Mouse (Mus musculus) neural tube, embryonic 12.5 days (tissue): ENCODE measurements around the gene Stk25. TPM values are rescaled to one million over a fixed set of nuclear protein-coding genes. Genes with fewer than 3 reads are reported as not detected.
"Not testable (repeated sequence)": the region's sequence is repeated elsewhere in the genome, so short reads cannot be mapped to it uniquely, and the experiment has no call there.

Source experiments
- ATAC-seq: fragments of 200-750 bp; cut with Nextera tagmentation; 2 replicates; pipeline ENCODE4 v1.8.0; 2017; ENCODE audit warnings: low read depth, mild to moderate bottlenecking, moderate TSS enrichment, moderate library complexity; ENCODE audit not compliant: low FRiP score
- H3K27ac ChIP-seq: fragments of 300-500 bp; sonication (generic); 2 replicates; pipeline ENCODE4 v1.5.1; 2016
- H3K27me3 ChIP-seq: fragments of 300-500 bp; sonication (generic); replicated peaks from 2 replicates; pipeline ENCODE4 v1.6.1; 2016; ENCODE audit warnings: mild to moderate bottlenecking
- H3K36me3 ChIP-seq: fragments of 300-500 bp; sonication (generic); 2 replicates; pipeline ENCODE4 v1.6.1; 2016; ENCODE audit warnings: mild to moderate bottlenecking
- H3K4me1 ChIP-seq: fragments of 300-500 bp; sonication (generic); 2 replicates; pipeline ENCODE4 v1.6.1; 2016
- H3K4me2 ChIP-seq: fragments of 300-500 bp; sonication (generic); replicated peaks from 2 replicates; pipeline ENCODE4 v1.6.1; 2016; ENCODE audit warnings: mild to moderate bottlenecking
- H3K4me3 ChIP-seq: fragments of 300-500 bp; sonication (generic); 2 replicates; pipeline ENCODE4 v1.5.1; 2016
- H3K9ac ChIP-seq: fragments of 300-500 bp; sonication (generic); 2 replicates; pipeline ENCODE4 v1.6.1; 2016; ENCODE audit warnings: mild to moderate bottlenecking
- H3K9me3 ChIP-seq: fragments of 300-500 bp; sonication (generic); 2 replicates; pipeline ENCODE4 v1.6.1; 2016; ENCODE audit warnings: mild to moderate bottlenecking
- WGBS: fragments of 180-500 bp; shearing (Covaris S2); methylation state at CpG from one replicate; pipeline ENCODE4 v1.1.7; 2016; 5-methylcytosine and 5-hydroxymethylcytosine counted together
- polyA plus RNA-seq: library from polyadenylated mRNA; unstranded; fragments of >200 nt; fragmentation: Nextera tagmentation; extraction: Ambion mirVana; gene quantifications from 2 replicates; pipeline ENCODE4 v1.2.1, GENCODE M21; 2016

Stk25 gene
- polyA plus RNA-seq = 260 and 266 TPM in 2 replicates

DNA sequence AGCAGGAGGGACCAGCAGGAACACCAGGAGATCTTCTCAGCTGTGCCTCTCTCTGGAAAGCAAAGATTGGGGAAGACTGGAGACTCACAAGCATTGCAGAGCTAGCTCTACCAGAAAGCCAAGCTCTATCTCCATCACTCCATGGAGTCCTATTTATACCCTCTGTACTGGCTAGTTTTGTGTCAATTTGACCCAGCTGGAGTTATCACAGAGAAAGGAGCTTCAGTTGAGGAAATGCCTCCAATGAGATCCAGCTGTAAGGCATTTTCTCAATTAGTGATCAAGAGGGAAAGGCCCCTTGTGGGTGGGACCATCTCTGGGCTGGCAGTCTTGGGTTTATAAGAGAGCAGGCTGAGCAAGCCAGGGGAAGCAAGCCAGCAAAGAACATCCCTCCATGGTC lies at the start of gene Stk25:
Stk25 (minus strand) TSS at position 101 of the 400 bp plus-strand sequence.
- not testable (repeated sequence) for H3K9ac ChIP-seq, H3K36me3 ChIP-seq, H3K4me1 ChIP-seq, H3K4me3 ChIP-seq, H3K4me2 ChIP-seq, ATAC-seq, H3K27ac ChIP-seq, H3K9me3 ChIP-seq, H3K27me3 ChIP-seq

DNA sequence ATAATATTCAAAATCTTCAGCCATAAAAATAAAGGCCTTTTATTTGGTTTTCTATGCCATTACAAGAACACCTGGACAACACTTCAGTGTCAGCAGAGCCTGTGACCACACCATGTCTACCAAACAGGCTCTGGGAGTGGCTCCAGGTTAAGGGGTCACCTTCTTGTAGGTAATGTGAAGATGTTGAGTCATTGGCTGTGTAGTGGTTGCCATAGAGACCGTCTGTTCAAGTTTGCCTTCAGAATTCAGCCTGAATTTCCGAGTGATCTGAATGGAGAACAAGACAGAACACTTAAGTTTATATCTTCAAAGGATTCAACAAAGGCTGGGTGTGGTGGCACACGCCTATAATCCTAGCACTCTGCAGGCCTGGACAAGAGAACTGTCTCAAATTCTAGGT lies 46.9 kb upstream of the Stk25 start:
- Histone ChIP-seq H3K27me3 (no peaks in the 10 kb centered on the region), H3K4me3 (no peak overlapping the region), H3K27ac (no peak overlapping the region), H3K4me2 (no peak overlapping the region), H3K9ac (no peak overlapping the region), H3K36me3 (peaks cover 18% of the 10 kb centered on the region), H3K4me1 (no peaks in the 10 kb centered on the region), H3K9me3 (no peaks in the 10 kb centered on the region)
- no peak for ATAC-seq
- whole genome bisulfite sequencing = 68% methylated on average over 3 of the region's 3 CpGs

DNA sequence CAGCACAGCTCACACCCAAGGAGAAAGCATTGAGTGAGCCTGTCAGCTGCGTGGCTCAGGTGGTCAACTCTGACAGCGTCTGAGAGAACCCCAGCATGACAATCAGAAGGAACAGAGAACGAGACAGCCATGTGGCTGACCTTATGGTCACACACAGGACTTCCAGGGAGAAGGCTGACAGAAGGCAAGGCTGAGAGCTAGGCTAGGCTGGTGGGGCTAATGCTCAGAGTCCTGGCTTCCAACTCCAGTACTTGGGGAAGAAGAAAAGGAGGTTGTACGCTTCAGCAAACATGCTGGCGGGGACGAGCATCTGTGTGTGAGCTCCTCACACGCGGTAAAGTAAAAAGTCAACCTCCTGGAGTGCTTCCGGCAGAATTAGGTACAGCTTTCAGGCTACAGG lies 45.9 kb upstream of the Stk25 start:
- Histone ChIP-seq H3K4me3 (no peak overlapping the region), H3K27me3 (no peaks in the 10 kb centered on the region), H3K4me2 (no peak overlapping the region), H3K36me3 (peaks cover 18% of the 10 kb centered on the region), H3K9ac (no peak overlapping the region), H3K27ac (no peak overlapping the region), H3K4me1 (no peaks in the 10 kb centered on the region), H3K9me3 (no peaks in the 10 kb centered on the region)
- 91% methylated on average over 9 of the region's 9 CpGs for WGBS
- ATAC-seq = no peak

DNA sequence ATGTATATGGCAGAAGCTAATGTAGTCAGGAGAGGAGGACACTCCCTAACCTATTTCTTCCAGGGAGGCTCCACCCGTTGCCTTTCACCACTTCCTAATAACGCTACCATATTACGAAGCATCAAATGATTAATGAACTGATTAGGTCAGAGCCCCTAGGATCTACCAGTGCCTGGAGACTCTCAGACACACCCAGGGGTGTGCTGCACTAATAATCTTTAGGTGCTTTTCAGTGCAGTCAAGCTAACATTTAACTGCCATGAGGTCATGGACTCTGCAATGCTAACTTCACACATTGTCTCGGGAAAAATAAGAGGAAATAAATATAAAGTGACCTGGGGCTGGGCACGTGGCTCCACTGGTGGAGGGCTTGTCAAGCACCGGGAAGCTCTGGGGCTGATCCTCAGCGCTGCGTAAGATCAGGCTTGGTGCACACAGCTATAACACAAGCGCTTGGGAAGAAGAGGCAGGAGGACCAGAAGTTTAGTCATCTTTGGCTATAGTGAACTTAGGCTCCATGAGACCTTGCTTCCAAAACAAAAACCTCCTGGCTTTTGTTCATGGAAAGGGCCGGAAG lies 45.1 kb upstream of the Stk25 start:
- H3K9me3 ChIP-seq = no peaks in the 10 kb centered on the region
- no peaks in the 10 kb centered on the region for H3K4me1 ChIP-seq
- H3K4me2 ChIP-seq = no peak overlapping the region
- H3K36me3 ChIP-seq = peaks cover 18% of the 10 kb centered on the region
- H3K27ac ChIP-seq = no peak overlapping the region
- H3K27me3 ChIP-seq = no peaks in the 10 kb centered on the region
- H3K9ac ChIP-seq = no peak overlapping the region
- 91% methylated on average over 10 of the region's 10 CpGs for WGBS
- H3K4me3 ChIP-seq = no peak overlapping the region
- ATAC-seq = no peak

DNA sequence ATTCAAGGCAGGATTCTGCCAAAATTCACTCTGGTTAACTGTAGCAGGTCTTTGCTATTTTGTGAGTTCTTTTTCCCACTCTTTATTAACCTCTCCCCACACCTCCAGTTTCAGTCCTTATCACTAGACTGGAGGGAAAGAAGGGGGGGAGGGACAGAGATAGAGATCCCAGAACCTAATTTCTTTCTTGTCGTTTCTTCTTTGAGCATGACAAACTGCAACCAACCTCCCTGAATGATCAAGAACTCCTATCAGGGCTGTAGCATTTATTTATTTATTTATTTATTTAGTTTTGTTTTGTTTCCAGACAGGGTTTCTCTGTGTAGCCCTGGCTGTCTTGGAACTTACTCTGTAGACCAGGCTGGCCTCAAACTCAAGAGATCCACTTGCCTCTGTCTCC lies 43.6 kb upstream of the Stk25 start:
- no peak for ATAC-seq
- Histone ChIP-seq H3K4me1 (0 out of 2 replicates have a peak, but pooled peaks cover 2% of the 10 kb centered on the region), H3K36me3 (peaks cover 18% of the 10 kb centered on the region; the same call in 1 of the 2 replicates), H3K9me3 (no peaks in the 10 kb centered on the region), H3K27me3 (no peaks in the 10 kb centered on the region), H3K4me3 (no peak overlapping the region), H3K9ac (no peak overlapping the region), H3K27ac (no peak overlapping the region), H3K4me2 (no peak overlapping the region)
- 94% methylated on average over 1 of the region's 1 CpGs for WGBS

DNA sequence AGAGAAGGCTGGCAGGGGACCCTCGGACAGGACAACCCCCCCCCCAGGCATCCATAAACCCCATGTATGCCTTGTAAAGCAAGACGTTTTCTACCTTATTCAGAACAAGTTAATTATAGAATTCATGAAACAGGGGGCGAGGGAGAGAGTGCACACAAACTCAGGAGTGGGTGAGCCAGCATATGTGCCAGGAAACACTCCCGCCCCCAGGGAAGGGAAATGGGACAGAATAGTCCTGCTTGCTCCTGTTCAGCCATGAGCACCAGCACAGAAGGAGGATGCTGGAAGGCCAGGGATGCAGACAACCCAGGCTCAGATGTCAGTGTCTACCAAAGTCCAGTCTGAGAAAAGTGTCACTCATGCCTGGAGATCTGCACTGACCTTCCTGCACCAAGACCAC lies 40.7 kb upstream of the Stk25 start:
- no peaks in the 10 kb centered on the region for H3K27me3 ChIP-seq
- peaks cover 8% of the 10 kb centered on the region; the same call in 1 of the 2 replicates for H3K36me3 ChIP-seq
- H3K9ac ChIP-seq = no peak overlapping the region
- no peak overlapping the region for H3K4me3 ChIP-seq
- 76% methylated on average over 4 of the region's 4 CpGs for WGBS
- H3K9me3 ChIP-seq = no peaks in the 10 kb centered on the region
- no peak overlapping the region for H3K27ac ChIP-seq
- H3K4me2 ChIP-seq = no peak overlapping the region
- H3K4me1 ChIP-seq = 0 out of 2 replicates have a peak, but pooled peaks cover 2% of the 10 kb centered on the region
- no peak for ATAC-seq

DNA sequence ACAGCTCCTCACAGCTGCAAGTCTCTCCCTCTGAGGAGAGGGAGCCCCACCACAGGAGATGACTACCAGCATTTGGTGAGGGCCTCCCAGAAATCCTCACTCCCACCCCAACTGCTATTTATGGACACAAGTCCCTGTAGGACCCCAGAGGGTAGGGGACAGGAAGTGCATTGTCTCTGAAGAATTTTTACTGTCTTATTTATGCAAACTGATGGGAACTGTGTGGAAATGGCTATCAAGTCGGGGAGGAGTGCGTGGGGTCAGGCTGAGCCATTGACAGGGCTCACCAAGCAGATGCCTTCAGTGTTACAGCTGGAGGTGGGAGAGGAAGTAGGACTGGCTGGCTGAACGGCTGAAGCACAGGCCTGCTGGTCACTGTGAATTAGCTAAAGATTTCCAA lies 38.9 kb upstream of the Stk25 start:
- 23% methylated on average over 3 of the region's 3 CpGs for WGBS
- H3K4me2 ChIP-seq = no peak overlapping the region
- no peak overlapping the region for H3K4me3 ChIP-seq
- H3K27ac ChIP-seq = no peak overlapping the region
- no peaks in the 10 kb centered on the region for H3K9me3 ChIP-seq
- no peak overlapping the region for H3K9ac ChIP-seq
- ATAC-seq = no peak
- H3K27me3 ChIP-seq = no peaks in the 10 kb centered on the region
- H3K4me1 ChIP-seq = 0 out of 2 replicates have a peak, but pooled peaks cover 2% of the 10 kb centered on the region
- peaks cover 5% of the 10 kb centered on the region; the same call in 1 of the 2 replicates for H3K36me3 ChIP-seq

DNA sequence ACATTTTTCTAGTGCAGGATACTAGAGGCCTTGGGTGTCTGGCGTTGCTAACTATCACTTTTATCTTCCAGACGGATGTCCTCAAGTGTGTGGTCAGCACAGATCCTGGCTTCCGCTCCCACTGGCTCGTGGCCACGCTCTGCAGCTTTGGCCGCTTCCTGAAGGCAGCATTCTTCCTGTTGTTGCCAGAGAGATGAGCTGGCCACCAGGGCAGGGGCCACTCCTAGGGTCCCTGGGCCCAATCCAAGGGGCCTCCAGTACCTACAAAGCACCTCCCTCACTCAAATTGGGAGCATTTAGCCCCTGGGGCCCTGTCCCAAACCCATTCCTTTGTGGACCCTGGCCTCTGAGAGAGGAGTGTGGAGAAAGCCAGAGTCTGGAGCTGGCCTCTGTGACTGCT lies 36.5 kb upstream of the Stk25 start:
- Histone ChIP-seq H3K27me3 (no peaks in the 10 kb centered on the region), H3K36me3 (peaks cover 5% of the 10 kb centered on the region; the same call in 1 of the 2 replicates), H3K4me1 (0 out of 2 replicates have a peak, but pooled peaks cover 2% of the 10 kb centered on the region), H3K9ac (no peak overlapping the region), H3K9me3 (no peaks in the 10 kb centered on the region), H3K27ac (no peak overlapping the region), H3K4me2 (no peak overlapping the region), H3K4me3 (no peak overlapping the region)
- WGBS = 88% methylated on average over 6 of the region's 6 CpGs
- ATAC-seq = no peak

DNA sequence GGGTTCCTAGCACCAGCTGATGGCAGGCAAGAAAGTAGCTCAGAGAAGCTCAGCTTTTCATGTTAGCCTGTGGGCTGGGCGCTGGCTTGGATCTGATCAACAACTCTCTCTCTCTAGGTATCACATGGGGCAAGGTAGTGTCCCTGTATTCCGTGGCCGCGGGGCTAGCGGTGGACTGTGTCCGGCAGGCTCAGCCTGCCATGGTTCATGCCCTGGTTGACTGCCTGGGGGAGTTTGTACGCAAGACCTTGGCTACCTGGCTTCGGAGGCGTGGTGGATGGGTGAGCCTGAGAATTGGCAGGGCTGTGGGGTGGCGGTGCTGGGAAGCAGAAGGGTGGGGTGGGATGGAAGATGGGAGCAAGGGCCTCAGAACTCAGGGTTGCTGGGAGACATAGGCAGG lies 35.5 kb upstream of the Stk25 start:
- Histone ChIP-seq H3K9me3 (no peaks in the 10 kb centered on the region), H3K9ac (no peak overlapping the region), H3K4me3 (no peak overlapping the region), H3K27me3 (no peaks in the 10 kb centered on the region), H3K36me3 (peaks cover 5% of the 10 kb centered on the region; the same call in 1 of the 2 replicates), H3K27ac (no peak overlapping the region), H3K4me2 (no peak overlapping the region), H3K4me1 (0 out of 2 replicates have a peak, but pooled peaks cover 2% of the 10 kb centered on the region)
- no peak for ATAC-seq
- 95% methylated on average over 10 of the region's 10 CpGs for WGBS

DNA sequence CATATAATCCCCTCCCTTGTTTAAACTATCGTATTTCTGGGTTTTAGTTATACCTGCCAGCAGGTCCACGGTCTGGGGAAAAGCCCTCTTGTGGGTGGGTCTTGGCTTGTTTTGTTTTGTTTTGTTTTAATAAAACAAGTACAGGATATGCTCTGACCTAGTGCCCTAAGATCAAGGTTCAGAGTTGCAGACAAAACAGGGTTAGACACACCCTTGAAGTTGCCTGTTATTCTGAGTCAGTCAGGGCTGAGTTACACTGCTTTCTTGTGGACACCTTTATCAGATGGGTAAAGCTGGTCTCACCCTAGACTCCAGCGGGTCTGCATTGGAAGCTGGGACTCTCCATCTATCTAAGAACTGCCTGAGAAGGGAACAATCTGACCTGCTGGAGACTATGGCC lies 35.0 kb upstream of the Stk25 start:
- 0 out of 2 replicates have a peak, but pooled peaks cover 2% of the 10 kb centered on the region for H3K4me1 ChIP-seq
- H3K9me3 ChIP-seq = no peaks in the 10 kb centered on the region
- no peaks in the 10 kb centered on the region for H3K27me3 ChIP-seq
- no peak overlapping the region for H3K4me3 ChIP-seq
- H3K36me3 ChIP-seq = peaks cover 5% of the 10 kb centered on the region; the same call in 1 of the 2 replicates
- no peak overlapping the region for H3K9ac ChIP-seq
- H3K4me2 ChIP-seq = no peak overlapping the region
- no peak overlapping the region for H3K27ac ChIP-seq
- no peak for ATAC-seq
- 89% methylated on average over 3 of the region's 3 CpGs for WGBS

DNA sequence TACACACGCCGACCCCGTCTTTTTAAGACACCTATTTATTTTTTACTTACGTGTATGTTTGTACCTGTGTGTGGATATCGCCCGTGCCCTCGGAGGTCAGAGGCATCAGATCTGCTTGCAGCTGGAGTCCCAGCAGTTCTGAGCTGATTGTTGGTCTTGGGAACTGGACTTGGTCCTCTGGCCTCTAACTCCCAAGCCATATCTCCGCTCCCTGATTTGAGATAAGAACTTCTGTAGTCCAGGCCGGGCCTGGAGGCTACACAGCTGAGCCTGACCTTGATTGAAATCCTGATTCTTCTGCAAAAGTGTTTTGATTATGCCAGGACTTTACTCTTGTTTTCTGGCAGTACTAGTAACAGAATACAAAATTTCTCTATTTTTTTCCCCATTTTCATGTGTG lies 34.3 kb upstream of the Stk25 start:
- H3K4me2 ChIP-seq = no peak overlapping the region
- H3K27me3 ChIP-seq = no peaks in the 10 kb centered on the region
- no peak for ATAC-seq
- no peak overlapping the region for H3K27ac ChIP-seq
- peaks cover 5% of the 10 kb centered on the region; the same call in 1 of the 2 replicates for H3K36me3 ChIP-seq
- H3K9me3 ChIP-seq = no peaks in the 10 kb centered on the region
- no peak overlapping the region for H3K4me3 ChIP-seq
- H3K9ac ChIP-seq = no peak overlapping the region
- 95% methylated on average over 9 of the region's 9 CpGs for WGBS
- H3K4me1 ChIP-seq = 0 out of 2 replicates have a peak, but pooled peaks cover 2% of the 10 kb centered on the region

DNA sequence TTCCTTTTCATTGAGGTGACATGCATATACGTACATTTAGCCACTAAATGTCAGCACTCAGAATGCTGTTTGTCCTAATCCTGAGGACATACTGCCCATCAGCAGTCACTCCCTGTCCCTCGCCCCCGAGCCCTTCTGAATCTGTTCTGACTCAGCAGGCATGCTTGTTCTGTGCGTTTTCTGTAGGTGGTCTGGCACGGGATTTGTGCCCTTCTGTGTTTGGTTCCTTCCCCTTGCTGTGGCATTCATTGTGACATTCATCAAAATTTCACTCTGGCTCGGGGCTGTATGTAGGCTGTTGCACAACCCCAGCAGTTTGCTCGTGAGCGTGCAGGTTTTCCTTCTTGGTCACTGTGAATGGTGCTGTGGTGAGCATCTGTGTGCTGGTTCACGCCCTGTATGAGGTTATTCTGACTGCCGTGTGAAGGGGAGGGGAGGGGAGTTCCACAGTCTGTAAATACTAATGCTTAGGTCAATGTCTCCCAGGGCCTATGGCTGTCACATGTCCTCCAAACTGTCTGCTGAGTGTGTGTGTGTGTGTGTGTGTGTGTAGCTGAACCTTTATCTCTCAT lies 33.4 kb upstream of the Stk25 start:
- H3K27me3 ChIP-seq = no peaks in the 10 kb centered on the region
- no peaks in the 10 kb centered on the region; the same call in none of the 2 replicates for H3K4me1 ChIP-seq
- H3K9me3 ChIP-seq = no peaks in the 10 kb centered on the region
- no peak overlapping the region for H3K4me3 ChIP-seq
- ATAC-seq = no peak
- H3K27ac ChIP-seq = no peak overlapping the region
- no peak overlapping the region for H3K9ac ChIP-seq
- H3K36me3 ChIP-seq = peaks cover 5% of the 10 kb centered on the region; the same call in 1 of the 2 replicates
- WGBS = 73% methylated on average over 10 of the region's 10 CpGs
- no peak overlapping the region for H3K4me2 ChIP-seq

DNA sequence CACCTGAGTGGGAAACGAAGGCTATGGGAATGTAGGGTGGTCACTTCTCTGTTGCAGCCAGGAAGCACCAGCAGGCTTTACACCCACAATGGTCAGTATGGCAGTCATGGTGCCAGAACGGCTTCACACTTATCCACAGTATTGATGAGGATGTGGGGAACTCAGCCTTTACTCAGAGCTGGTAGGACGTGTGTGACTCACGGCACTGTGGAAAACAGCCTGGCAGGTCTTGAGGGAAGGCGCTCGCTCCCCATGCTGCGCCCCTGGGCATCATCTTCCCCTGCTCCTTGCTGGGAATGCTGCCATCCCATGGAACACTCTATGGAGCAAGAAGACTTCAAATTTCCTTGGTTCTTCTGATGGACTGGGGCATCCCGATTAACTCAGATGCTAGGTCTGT lies 32.6 kb upstream of the Stk25 start:
- H3K9ac ChIP-seq = no peak overlapping the region
- peaks cover 5% of the 10 kb centered on the region; the same call in 1 of the 2 replicates for H3K36me3 ChIP-seq
- H3K4me1 ChIP-seq = peaks cover 7% of the 10 kb centered on the region
- no peak for ATAC-seq
- H3K27me3 ChIP-seq = no peaks in the 10 kb centered on the region
- no peak overlapping the region for H3K4me2 ChIP-seq
- no peak overlapping the region for H3K27ac ChIP-seq
- no peaks in the 10 kb centered on the region for H3K9me3 ChIP-seq
- 93% methylated on average over 8 of the region's 8 CpGs for WGBS
- no peak overlapping the region for H3K4me3 ChIP-seq
